Mouse (Mus musculus) layer of hippocampus, adult 18-20 months (tissue): ENCODE data around the gene Cables2. TPM values are rescaled to one million over a fixed set of nuclear protein-coding genes. Genes with fewer than 3 reads are reported as not detected.

Source experiments
- microRNA-seq, 2 experiments: library from miRNA; unstranded; fragments of <30 nt; microRNA quantifications; one replicate each; pipeline ENCODE4 v1.2.0; 2021
- total RNA-seq, 2 experiments: library from RNA; stranded (reverse); gene quantifications; 2 replicates each; pipeline ENCODE4 v1.2.3; 2021

Cables2 gene
- total RNA-seq, 2 experiments from 2014 or later, result 31.6 to 35.5 TPM

Small RNA genes within 50 kb of the gene (microRNA-seq; reads per million reads assigned to microRNA genes)
- gene Mir3091, result 0 to 0.20 reads per million in 2 experiments

Other genes with a start within 250 kb of the Cables2 start
- 10 to 100 TPM; 97.5 to 98.5 TPM for gene Lsm14b, start 248.5 kb downstream of the Cables2 start, total RNA-seq
- 100 to 1,000 TPM; 163 to 171 TPM for gene Psma7, start 231.1 kb downstream of the Cables2 start, total RNA-seq
- 10 to 100 TPM; 45.3 to 45.8 TPM for gene Ss18l1, start 231.0 kb downstream of the Cables2 start, total RNA-seq
- gene Mtg2, start 202.9 kb downstream of the Cables2 start, total RNA-seq, result 10 to 100 TPM; 17.9 to 18.9 TPM
- gene Hrh3, start 169.0 kb downstream of the Cables2 start, total RNA-seq, result 10 to 100 TPM; 49.0 to 63.4 TPM
- gene Osbpl2, start 154.2 kb downstream of the Cables2 start, total RNA-seq, result 10 to 100 TPM; 47.6 to 47.9 TPM
- gene Adrm1, start 102.0 kb downstream of the Cables2 start, total RNA-seq, result 100 to 1,000 TPM; 103 to 105 TPM
- gene Lama5, start 47.6 kb downstream of the Cables2 start, total RNA-seq, result 1 to 10 TPM; 6.6 to 7.2 TPM
- gene Rps21, start 16.1 kb downstream of the Cables2 start, total RNA-seq, result 100 to 1,000 TPM; 772 to 807 TPM
- not detected for gene Rbbp8nl, start 16.4 kb upstream of the Cables2 start, total RNA-seq
- not detected for gene Gata5, start 61.2 kb upstream of the Cables2 start, total RNA-seq
- 1 to 10 TPM; 1.3 to 1.8 TPM for gene Slco4a1, start 182.7 kb upstream of the Cables2 start, total RNA-seq
- gene Ntsr1, start 226.5 kb upstream of the Cables2 start, total RNA-seq, result 1 to 10 TPM; 2.7 to 3.5 TPM